In the genomic region with DNA sequence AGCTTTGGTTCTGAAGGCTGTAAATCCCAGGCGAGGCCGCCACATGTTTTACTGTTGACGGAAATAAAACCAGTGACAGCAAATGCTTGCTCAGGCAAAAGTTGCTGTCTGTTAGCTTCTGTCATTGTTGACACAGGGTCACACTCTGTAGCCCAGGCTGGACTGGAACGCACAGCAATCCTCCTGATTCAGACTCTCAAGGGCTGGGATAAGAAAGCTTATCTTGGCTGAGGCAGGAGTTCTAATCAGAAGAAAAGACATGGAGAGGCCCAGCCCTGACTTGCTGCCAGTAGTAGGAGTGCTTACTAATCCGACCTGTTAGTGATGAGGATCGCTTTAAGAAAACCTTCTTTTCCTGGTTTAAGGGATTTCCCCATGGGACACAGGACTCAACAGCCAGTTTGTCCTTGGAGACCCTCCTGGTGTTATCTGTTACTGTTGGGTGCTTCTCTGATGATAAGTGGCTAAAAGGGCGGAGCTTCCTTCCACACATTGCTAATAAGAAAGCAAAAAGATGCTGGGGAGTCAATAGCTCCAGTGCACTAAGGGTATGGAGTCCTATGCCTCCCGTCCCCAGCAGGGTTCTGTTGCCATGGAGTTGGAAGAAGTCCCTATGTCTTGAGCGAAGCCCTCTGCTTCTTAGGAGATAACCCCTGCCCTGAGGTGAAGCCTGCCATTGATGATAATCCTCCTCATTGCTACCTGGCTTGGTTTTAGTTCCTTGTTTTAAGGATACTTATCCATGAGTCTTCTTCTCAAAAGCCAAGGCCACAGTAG, we compare ENCODE assay signal across 20 mouse cellular contexts. TPM values are rescaled to one million over a fixed set of nuclear protein-coding genes. Genes with fewer than 3 reads are reported as not detected.
DNase-seq lines count a peak whose midpoint lies in the region; ATAC-seq and TF ChIP-seq lines count a peak whose summit lies in the region.
"Had no signal": no experiment of that assay in that cellular context is flagged by ENCODE, and none has a peak within 500 bp of the region (broad histone marks: within the 10 kb centered on the region; RNA-seq: fewer than 3 reads in every experiment).

No protein-coding gene starts in this region.

- no peak overlapping the region for H3K4me3 ChIP-seq in kidney, embryonic 14.5 days (ENCODE audit: low read length)
- no peak overlapping the region for H3K4me3 ChIP-seq in kidney, embryonic 16.5 days (ENCODE audit: low read length)
- no peak overlapping the region for H3K4me3 ChIP-seq in intestine, embryonic 14.5 days (ENCODE audit: low read depth, low read length)
- no peak overlapping the region for H3K4me3 ChIP-seq in liver, embryonic 14.5 days (ENCODE audit: insufficient read depth in 1 of 2, low read depth in 2 of 2, low read length in 2 of 2)
- H3K4me3 ChIP-seq in stomach, embryonic 15.5 days (replicated peaks), result no peak overlapping the region
- no peak overlapping the region for H3K4me3 ChIP-seq in embryonic facial prominence, embryonic 10.5 days
- H3K4me3 ChIP-seq: forebrain, embryonic 13.5 days; hindbrain, embryonic 15.5 days; megakaryocyte, embryonic 14.5 days had no signal

- ATAC-seq in kidney, embryonic 14.5 days (ENCODE audit: low FRiP score, low TSS enrichment), result no peak
- ATAC-seq in kidney, embryonic 16.5 days (ENCODE audit: low FRiP score, low TSS enrichment), result no peak
- ATAC-seq in intestine, embryonic 14.5 days (replicated peaks; ENCODE audit: low FRiP score, low TSS enrichment, low read depth), result 0 out of 2 replicates have a peak, but pooled peaks have one; percentile 36
- peak; percentile 91 for ATAC-seq in liver, embryonic 14.5 days (ENCODE audit: insufficient read depth)
- ATAC-seq in stomach, embryonic 15.5 days (ENCODE audit: insufficient read depth, low FRiP score, low read depth), result peak; percentile 58; the same call in 1 of the 2 replicates
- ATAC-seq: forebrain, embryonic 13.5 days had no signal

- no peak for DNase-seq in intestine, embryonic 14.5 days (ENCODE audit: low spot score)
- peak; percentile 58 to 68 (median 63) for DNase-seq in liver, embryonic 14.5 days (ENCODE audit: low read depth in 3 of 3, low spot score in 3 of 3)
- no peak for DNase-seq in adrenal gland, adult 8-10 months
- no peak for DNase-seq in heart, adult 18-20 months
- DNase-seq in embryonic facial prominence, embryonic 10.5 days (ENCODE audit: low spot score), result no peak
- DNase-seq: adrenal gland, postnatal 25 days; cerebellum, adult 9-11 months; embryo, embryonic 11 days; heart, postnatal 14 days; kidney, adult 8-10 months; left cerebral cortex, postnatal 4 days; lung, adult 2 months had no signal

- no peak for TF ChIP-seq CTCF in liver, embryonic 14.5 days (IDR thresholded peaks at IDR 0.05; ENCODE audit: low read depth)

- TF ChIP-seq EP300 in liver, embryonic 14.5 days (IDR thresholded peaks at IDR 0.05; ENCODE audit: low read depth), result peak; percentile 81

- peaks cover 6% of the 10 kb centered on the region; the same call in 1 of the 2 replicates for H3K4me1 ChIP-seq in kidney, embryonic 14.5 days (ENCODE audit: control insufficient read depth, insufficient read depth, low read length)
- H3K4me1 ChIP-seq in kidney, embryonic 16.5 days (ENCODE audit: insufficient read depth, low read length), result peaks cover 5% of the 10 kb centered on the region; the same call in 1 of the 2 replicates
- no peaks in the 10 kb centered on the region for H3K4me1 ChIP-seq in intestine, embryonic 14.5 days (replicated peaks; ENCODE audit: control insufficient read depth, insufficient read depth, low read length)
- H3K4me1 ChIP-seq in liver, embryonic 14.5 days (replicated peaks; ENCODE audit: control insufficient read depth in 2 of 2, insufficient read depth in 2 of 2, low read length in 1 of 2), result peaks cover 15 to 18% of the 10 kb centered on the region in 2 experiments
- H3K4me1 ChIP-seq in stomach, embryonic 15.5 days, result 0 out of 2 replicates have a peak, but pooled peaks cover 7% of the 10 kb centered on the region
- H3K4me1 ChIP-seq in embryonic facial prominence, embryonic 10.5 days, result no peaks in the 10 kb centered on the region
- H3K4me1 ChIP-seq: forebrain, embryonic 13.5 days; hindbrain, embryonic 15.5 days; megakaryocyte, embryonic 14.5 days had no signal

- WGBS in kidney, embryonic 14.5 days, result 69% methylated on average over 9 of the region's 9 CpGs
- WGBS in kidney, embryonic 16.5 days, result 75% methylated on average over 9 of the region's 9 CpGs
- WGBS in intestine, embryonic 14.5 days, result 71% methylated on average over 9 of the region's 9 CpGs
- WGBS in liver, embryonic 14.5 days (ENCODE audit: insufficient replicate concordance), result 44% methylated on average over 9 of the region's 9 CpGs
- WGBS in stomach, embryonic 15.5 days, result 69% methylated on average over 9 of the region's 9 CpGs
- 78% methylated on average over 9 of the region's 9 CpGs for whole genome bisulfite sequencing in embryonic facial prominence, embryonic 10.5 days

- H3K36me3 ChIP-seq in kidney, embryonic 14.5 days (ENCODE audit: control insufficient read depth, insufficient read depth, low read length), result no peaks in the 10 kb centered on the region
- H3K36me3 ChIP-seq in kidney, embryonic 16.5 days (ENCODE audit: insufficient read depth, low read length), result no peaks in the 10 kb centered on the region
- H3K36me3 ChIP-seq in intestine, embryonic 14.5 days (ENCODE audit: control insufficient read depth, insufficient read depth, low read length), result no peaks in the 10 kb centered on the region
- H3K36me3 ChIP-seq in liver, embryonic 14.5 days (replicated peaks; ENCODE audit: control insufficient read depth, insufficient read depth, low read depth), result no peaks in the 10 kb centered on the region
- no peaks in the 10 kb centered on the region for H3K36me3 ChIP-seq in stomach, embryonic 15.5 days
- H3K36me3 ChIP-seq in embryonic facial prominence, embryonic 10.5 days (replicated peaks), result no peaks in the 10 kb centered on the region
- H3K36me3 ChIP-seq: hindbrain, embryonic 15.5 days had no signal

- no peaks in the 10 kb centered on the region for H3K27me3 ChIP-seq in kidney, embryonic 14.5 days (ENCODE audit: control insufficient read depth, insufficient read depth, low read length)
- no peaks in the 10 kb centered on the region for H3K27me3 ChIP-seq in kidney, embryonic 16.5 days (ENCODE audit: insufficient read depth, low read length)
- no peaks in the 10 kb centered on the region for H3K27me3 ChIP-seq in intestine, embryonic 14.5 days (replicated peaks; ENCODE audit: control insufficient read depth, insufficient read depth, low read length)
- no peaks in the 10 kb centered on the region for H3K27me3 ChIP-seq in liver, embryonic 14.5 days (ENCODE audit: control insufficient read depth, insufficient read depth, low read length)
- H3K27me3 ChIP-seq in stomach, embryonic 15.5 days (replicated peaks), result no peaks in the 10 kb centered on the region
- H3K27me3 ChIP-seq in embryonic facial prominence, embryonic 10.5 days (replicated peaks; ENCODE audit: low read depth, poor library complexity, severe bottlenecking), result peaks cover 4% of the 10 kb centered on the region; the same call in 1 of the 2 replicates
- H3K27me3 ChIP-seq: CH12.LX; forebrain, embryonic 13.5 days; hindbrain, embryonic 15.5 days had no signal

- H3K9ac ChIP-seq in kidney, embryonic 14.5 days (ENCODE audit: low read depth, low read length), result no peak overlapping the region
- H3K9ac ChIP-seq in kidney, embryonic 16.5 days (replicated peaks; ENCODE audit: low read length), result no peak overlapping the region
- no peak overlapping the region for H3K9ac ChIP-seq in intestine, embryonic 14.5 days (ENCODE audit: low read length)
- peak overlapping the region; percentile 18; the same call in 1 of the 2 replicates for H3K9ac ChIP-seq in liver, embryonic 14.5 days (replicated peaks)
- no peak overlapping the region for H3K9ac ChIP-seq in stomach, embryonic 15.5 days
- H3K9ac ChIP-seq: forebrain, embryonic 13.5 days; hindbrain, embryonic 15.5 days had no signal

- H3K27ac ChIP-seq in kidney, embryonic 14.5 days (ENCODE audit: low read depth, low read length), result 0 out of 2 replicates have a peak overlapping the region, but pooled peaks have one; percentile 59
- H3K27ac ChIP-seq in kidney, embryonic 16.5 days (ENCODE audit: low read length), result no peak overlapping the region; the same call in 1 of the 2 replicates
- no peak overlapping the region for H3K27ac ChIP-seq in intestine, embryonic 14.5 days (ENCODE audit: low read depth)
- peak overlapping the region; percentile 59 for H3K27ac ChIP-seq in liver, embryonic 14.5 days
- H3K27ac ChIP-seq in stomach, embryonic 15.5 days, result peak overlapping the region; percentile 48; the same call in 1 of the 2 replicates
- no peak overlapping the region for H3K27ac ChIP-seq in embryonic facial prominence, embryonic 10.5 days (replicated peaks)
- H3K27ac ChIP-seq: forebrain, embryonic 13.5 days; hindbrain, embryonic 15.5 days had no signal

- H3K4me2 ChIP-seq in kidney, embryonic 14.5 days (replicated peaks; ENCODE audit: low read depth, low read length), result no peak overlapping the region
- H3K4me2 ChIP-seq in kidney, embryonic 16.5 days (replicated peaks; ENCODE audit: low read depth, low read length), result no peak overlapping the region
- no peak overlapping the region for H3K4me2 ChIP-seq in intestine, embryonic 14.5 days (ENCODE audit: low read length)
- peak overlapping the region; percentile 58 for H3K4me2 ChIP-seq in liver, embryonic 14.5 days (ENCODE audit: low read depth)
- no peak overlapping the region for H3K4me2 ChIP-seq in stomach, embryonic 15.5 days
- H3K4me2 ChIP-seq: forebrain, embryonic 13.5 days; heart, embryonic 11.5 days; hindbrain, embryonic 15.5 days had no signal

- H3K9me3 ChIP-seq in kidney, embryonic 14.5 days (ENCODE audit: control insufficient read depth, low read length), result peaks cover 9% of the 10 kb centered on the region; the same call in 1 of the 2 replicates
- H3K9me3 ChIP-seq in kidney, embryonic 16.5 days (ENCODE audit: low read length), result peaks cover 10% of the 10 kb centered on the region; the same call in 1 of the 2 replicates
- H3K9me3 ChIP-seq in intestine, embryonic 14.5 days (ENCODE audit: control insufficient read depth, low read length), result peaks cover 7% of the 10 kb centered on the region; the same call in 1 of the 2 replicates
- H3K9me3 ChIP-seq in liver, embryonic 14.5 days (ENCODE audit: control insufficient read depth, low read length), result no peaks in the 10 kb centered on the region
- H3K9me3 ChIP-seq in stomach, embryonic 15.5 days, result no peaks in the 10 kb centered on the region
- peaks cover 5% of the 10 kb centered on the region; the same call in 1 of the 2 replicates for H3K9me3 ChIP-seq in embryonic facial prominence, embryonic 10.5 days
- H3K9me3 ChIP-seq: hindbrain, embryonic 15.5 days had no signal

RNA-seq across cellular contexts. Expression of gene Drc1, which starts 6.1 kb away (rescaled TPM):
- polyA plus RNA-seq in kidney, embryonic 14.5 days (2014; fragmentation: Nextera tagmentation; extraction: Ambion mirVana), result 0.23 and 0.24 TPM in 2 replicates
- polyA plus RNA-seq in kidney, embryonic 16.5 days (2015; fragmentation: Nextera tagmentation; extraction: Ambion mirVana), result 0.16 and 0.49 TPM in 2 replicates
- polyA plus RNA-seq in intestine, embryonic 14.5 days (2014; fragmentation: Nextera tagmentation; extraction: Ambion mirVana), result 0.46 and 0.56 TPM in 2 replicates
- 0.67 and 0.73 TPM in 2 replicates for polyA plus RNA-seq in liver, embryonic 14.5 days (2012; rRNA removed)
- polyA plus RNA-seq in liver, embryonic 14.5 days (2014; fragmentation: Nextera tagmentation; extraction: Ambion mirVana), result 0.98 and 1.4 TPM in 2 replicates
- polyA plus RNA-seq in stomach, embryonic 15.5 days (2015; fragmentation: Nextera tagmentation; extraction: Ambion mirVana), result 0.90 and 1.4 TPM in 2 replicates
- total RNA-seq in adrenal gland, adult 8-10 months (2022), result 1 to 10 TPM in 3 of 4 experiments, under 1 TPM in 1; 0.59 to 2.1 (median 1.1) TPM
- total RNA-seq in heart, adult 18-20 months (2021), result under 1 TPM in 1 of 2 experiments, not detected in 1; 0.49 TPM
- 0.22 and 0.25 TPM in 2 replicates for polyA plus RNA-seq in embryonic facial prominence, embryonic 10.5 days (2016; fragmentation: Nextera tagmentation; extraction: Ambion mirVana)

RNA-seq across cellular contexts. Expression of gene Selenoi, which starts 54.9 kb away (rescaled TPM):
- 16.9 and 19.1 TPM in 2 replicates for polyA plus RNA-seq in kidney, embryonic 14.5 days (2014; fragmentation: Nextera tagmentation; extraction: Ambion mirVana)
- 14.5 and 18.2 TPM in 2 replicates for polyA plus RNA-seq in kidney, embryonic 16.5 days (2015; fragmentation: Nextera tagmentation; extraction: Ambion mirVana)
- 33.3 and 35.0 TPM in 2 replicates for polyA plus RNA-seq in intestine, embryonic 14.5 days (2014; fragmentation: Nextera tagmentation; extraction: Ambion mirVana)
- 13.3 and 13.5 TPM in 2 replicates for polyA plus RNA-seq in liver, embryonic 14.5 days (2012; rRNA removed)
- 12.5 and 14.8 TPM in 2 replicates for polyA plus RNA-seq in liver, embryonic 14.5 days (2014; fragmentation: Nextera tagmentation; extraction: Ambion mirVana)
- 22.3 and 24.6 TPM in 2 replicates for polyA plus RNA-seq in stomach, embryonic 15.5 days (2015; fragmentation: Nextera tagmentation; extraction: Ambion mirVana)
- 10 to 100 TPM; 15.1 to 24.5 (median 20.4) TPM for total RNA-seq in adrenal gland, adult 8-10 months (2022)
- total RNA-seq in heart, adult 18-20 months (2021), result 10 to 100 TPM; 16.6 to 18.5 TPM
- polyA plus RNA-seq in embryonic facial prominence, embryonic 10.5 days (2016; fragmentation: Nextera tagmentation; extraction: Ambion mirVana), result 21.0 and 21.7 TPM in 2 replicates

Comparison
In these comparisons a context has a peak if more than half of its experiments do, and no peak if none do; other contexts are left out.
1. H3K27ac ChIP-seq: peak in kidney, embryonic 14.5 days (single experiment), liver, embryonic 14.5 days (single experiment) and stomach, embryonic 15.5 days (single experiment); none in kidney, embryonic 16.5 days (single experiment), intestine, embryonic 14.5 days (single experiment) and embryonic facial prominence, embryonic 10.5 days (single experiment).
2. ATAC-seq: peak in intestine, embryonic 14.5 days (single experiment), liver, embryonic 14.5 days (single experiment) and stomach, embryonic 15.5 days (single experiment); none in kidney, embryonic 14.5 days (single experiment) and kidney, embryonic 16.5 days (single experiment).
3. DNase-seq: peak in liver, embryonic 14.5 days (3 of 3); none in intestine, embryonic 14.5 days (single experiment), adrenal gland, adult 8-10 months (single experiment), heart, adult 18-20 months (0 of 2) and embryonic facial prominence, embryonic 10.5 days (single experiment).